Mouse (Mus musculus) kidney, embryonic 14.5 days (tissue): ENCODE results near the gene Slc4a10. TPM values are rescaled to one million over a fixed set of nuclear protein-coding genes. Genes with fewer than 3 reads are reported as not detected.

Experiments used
- ATAC-seq: fragments of 200-750 bp; cut with Nextera tagmentation; 2 replicates; pipeline ENCODE4 v1.8.0; 2017; ENCODE audit warnings: moderate number of reproducible peaks, mild to moderate bottlenecking, moderate TSS enrichment, moderate library complexity; ENCODE audit not compliant: low FRiP score, low TSS enrichment
- H3K27ac ChIP-seq: fragments of 300-500 bp; sonication (generic); 2 replicates; pipeline ENCODE4 v1.5.1; 2014; ENCODE audit warnings: low read depth, mild to moderate bottlenecking, low read length, moderate library complexity, mixed read lengths
- H3K27me3 ChIP-seq: fragments of 300-500 bp; sonication (generic); 2 replicates; pipeline ENCODE4 v1.6.1; 2014; ENCODE audit warnings: mild to moderate bottlenecking, low read length; ENCODE audit not compliant: control insufficient read depth, insufficient read depth
- H3K36me3 ChIP-seq: fragments of 300-500 bp; sonication (generic); 2 replicates; pipeline ENCODE4 v1.6.1; 2014; ENCODE audit warnings: low read length, mixed read lengths; ENCODE audit not compliant: control insufficient read depth, insufficient read depth
- H3K4me1 ChIP-seq: fragments of 300-500 bp; sonication (generic); 2 replicates; pipeline ENCODE4 v1.6.1; 2014; ENCODE audit warnings: low read length, mixed read lengths; ENCODE audit not compliant: control insufficient read depth, insufficient read depth
- H3K4me2 ChIP-seq: fragments of 300-500 bp; sonication (generic); replicated peaks from 2 replicates; pipeline ENCODE4 v1.6.1; 2014; ENCODE audit warnings: low read depth, mild to moderate bottlenecking, low read length
- H3K4me3 ChIP-seq: fragments of 300-500 bp; sonication (generic); 2 replicates; pipeline ENCODE4 v1.5.1; 2014; ENCODE audit warnings: mild to moderate bottlenecking, low read length
- H3K9ac ChIP-seq: fragments of 300-500 bp; sonication (generic); 2 replicates; pipeline ENCODE4 v1.6.1; 2014; ENCODE audit warnings: low read depth, mild to moderate bottlenecking, low read length, moderate library complexity
- H3K9me3 ChIP-seq: fragments of 300-500 bp; sonication (generic); 2 replicates; pipeline ENCODE4 v1.6.1; 2016; ENCODE audit warnings: low read length; ENCODE audit not compliant: control insufficient read depth
- WGBS: fragments of 180-500 bp; shearing (Covaris S2); extraction: QIAGEN DNeasy Blood & Tissue Kit; methylation state at CpG from one replicate; pipeline ENCODE4 v1.1.7; 2014; 5-methylcytosine and 5-hydroxymethylcytosine counted together
- polyA plus RNA-seq: library from polyadenylated mRNA; unstranded; fragments of >200 nt; fragmentation: Nextera tagmentation; extraction: Ambion mirVana; gene quantifications from 2 replicates; pipeline ENCODE4 v1.2.1, GENCODE M21; 2014

Slc4a10 gene
- polyA plus RNA-seq, 1 experiment from 2014 or later, result 0.23 TPM

GRCm38 (mm10) chr2:62352035-62352434 lies 305.8 kb downstream of the Slc4a10 start:
- no peaks in the 10 kb centered on the region for H3K27me3 ChIP-seq
- no peak for ATAC-seq
- 77% methylated on average over 3 of the region's 3 CpGs for WGBS
- H3K9ac ChIP-seq, result no peak overlapping the region
- H3K4me2 ChIP-seq, result no peak overlapping the region
- H3K36me3 ChIP-seq, result no peaks in the 10 kb centered on the region
- no peak overlapping the region for H3K4me3 ChIP-seq
- no peak overlapping the region for H3K27ac ChIP-seq
- no peaks in the 10 kb centered on the region for H3K9me3 ChIP-seq
- H3K4me1 ChIP-seq, result no peaks in the 10 kb centered on the region

DNA sequence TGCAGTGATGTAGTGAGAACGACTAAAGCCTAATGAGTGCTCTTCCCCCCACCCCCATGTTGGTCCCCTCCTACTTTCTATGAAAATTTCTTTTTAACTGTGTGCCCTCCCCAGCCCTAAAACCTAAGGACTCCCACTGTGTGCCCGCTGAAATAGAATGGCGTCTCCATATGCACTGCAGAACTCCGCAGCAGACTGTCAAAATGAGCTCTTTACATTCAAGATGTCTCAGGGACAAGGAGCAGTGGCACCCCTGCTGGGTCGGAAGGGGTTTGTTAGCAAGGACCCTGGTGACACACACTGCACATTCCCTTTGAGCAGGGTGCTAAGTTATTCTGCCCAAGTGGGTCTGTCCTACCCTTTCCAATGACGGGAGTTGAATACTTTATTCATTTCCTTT lies 309.5 kb downstream of the Slc4a10 start:
- Histone ChIP-seq H3K9me3 (no peaks in the 10 kb centered on the region), H3K4me3 (no peak overlapping the region), H3K27ac (no peak overlapping the region), H3K9ac (no peak overlapping the region), H3K36me3 (no peaks in the 10 kb centered on the region), H3K4me1 (no peaks in the 10 kb centered on the region), H3K27me3 (no peaks in the 10 kb centered on the region), H3K4me2 (no peak overlapping the region)
- 73% methylated on average over 6 of the region's 6 CpGs for WGBS
- no peak for ATAC-seq

DNA sequence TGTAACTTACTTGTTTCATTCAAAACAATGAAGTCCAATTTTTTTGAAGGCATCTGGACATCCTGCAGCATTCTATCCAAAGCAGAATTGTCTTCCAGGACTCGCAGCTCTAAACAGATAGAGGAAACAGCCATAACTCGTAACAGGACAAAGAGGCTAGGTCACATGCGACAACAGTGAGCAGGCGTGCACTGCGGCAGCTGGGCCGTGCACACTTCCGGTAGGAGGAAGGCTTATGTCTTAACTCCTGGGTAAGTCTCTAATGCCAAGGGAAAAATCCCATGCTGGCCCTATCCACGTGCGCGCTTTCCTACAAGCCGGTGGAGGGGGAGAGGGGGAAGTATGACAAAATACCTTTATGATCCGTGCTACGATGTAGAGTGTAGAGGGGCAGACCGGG lies 310.3 kb downstream of the Slc4a10 start:
- no peaks in the 10 kb centered on the region for H3K4me1 ChIP-seq
- no peaks in the 10 kb centered on the region for H3K36me3 ChIP-seq
- H3K9ac ChIP-seq, result no peak overlapping the region
- H3K9me3 ChIP-seq, result no peaks in the 10 kb centered on the region
- no peak overlapping the region for H3K27ac ChIP-seq
- no peak for ATAC-seq
- 84% methylated on average over 14 of the region's 14 CpGs for WGBS
- no peaks in the 10 kb centered on the region for H3K27me3 ChIP-seq
- H3K4me3 ChIP-seq, result no peak overlapping the region
- H3K4me2 ChIP-seq, result no peak overlapping the region

DNA sequence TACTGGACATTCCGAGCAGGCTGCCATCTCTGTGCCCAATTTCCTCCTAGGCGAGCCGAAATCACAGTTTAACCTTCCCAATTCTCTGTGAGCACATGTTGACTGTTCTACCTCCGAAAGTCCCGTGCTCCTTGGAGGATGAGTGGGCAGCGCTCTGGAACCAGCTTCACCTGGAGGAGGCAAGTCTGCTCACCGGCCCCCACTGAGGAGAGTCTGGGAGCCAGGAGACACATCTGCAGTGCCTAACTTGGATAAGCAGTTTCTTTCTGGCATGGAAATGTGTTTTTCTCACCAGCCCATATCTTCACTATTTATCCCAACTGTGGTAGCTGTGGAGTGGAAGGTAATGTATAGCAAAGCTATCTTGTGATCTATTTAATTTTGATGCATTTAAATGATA lies 311.0 kb downstream of the Slc4a10 start:
- Histone ChIP-seq H3K9ac (no peak overlapping the region), H3K9me3 (no peaks in the 10 kb centered on the region), H3K4me2 (no peak overlapping the region), H3K4me1 (no peaks in the 10 kb centered on the region), H3K27ac (no peak overlapping the region), H3K36me3 (no peaks in the 10 kb centered on the region), H3K27me3 (no peaks in the 10 kb centered on the region), H3K4me3 (no peak overlapping the region)
- WGBS, result 86% methylated on average over 7 of the region's 7 CpGs
- no peak for ATAC-seq

DNA sequence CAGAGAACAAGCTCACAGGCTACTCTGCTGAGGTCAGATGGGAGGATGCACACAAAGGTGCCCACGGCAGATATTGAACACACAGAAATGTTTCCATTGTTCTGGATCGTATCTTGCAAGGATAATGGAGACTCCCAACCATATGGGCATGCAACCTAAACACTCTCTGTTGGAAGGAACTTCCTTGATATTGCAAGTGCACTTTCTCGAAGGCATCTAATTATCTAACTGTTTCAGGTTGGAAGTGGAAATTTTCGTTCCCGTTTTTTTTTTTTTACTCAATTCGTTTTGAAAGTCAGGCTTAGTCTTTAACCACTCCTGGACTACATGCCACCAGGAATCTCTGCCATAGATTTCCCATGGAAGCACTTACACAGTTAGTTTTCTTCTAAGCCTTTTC lies 314.6 kb downstream of the Slc4a10 start:
- no peak for ATAC-seq
- no peak overlapping the region for H3K4me2 ChIP-seq
- H3K36me3 ChIP-seq, result no peaks in the 10 kb centered on the region
- H3K27ac ChIP-seq, result no peak overlapping the region
- H3K4me3 ChIP-seq, result no peak overlapping the region
- no peaks in the 10 kb centered on the region for H3K4me1 ChIP-seq
- 91% methylated on average over 6 of the region's 6 CpGs for WGBS
- no peak overlapping the region for H3K9ac ChIP-seq
- H3K9me3 ChIP-seq, result no peaks in the 10 kb centered on the region
- H3K27me3 ChIP-seq, result no peaks in the 10 kb centered on the region

- no peak overlapping the region for H3K4me3 ChIP-seq
- WGBS, result 86% methylated on average over 3 of the region's 3 CpGs
Observed at GRCm38 (mm10) chr2:62361514-62361913, 315.3 kb downstream of the Slc4a10 start.

DNA sequence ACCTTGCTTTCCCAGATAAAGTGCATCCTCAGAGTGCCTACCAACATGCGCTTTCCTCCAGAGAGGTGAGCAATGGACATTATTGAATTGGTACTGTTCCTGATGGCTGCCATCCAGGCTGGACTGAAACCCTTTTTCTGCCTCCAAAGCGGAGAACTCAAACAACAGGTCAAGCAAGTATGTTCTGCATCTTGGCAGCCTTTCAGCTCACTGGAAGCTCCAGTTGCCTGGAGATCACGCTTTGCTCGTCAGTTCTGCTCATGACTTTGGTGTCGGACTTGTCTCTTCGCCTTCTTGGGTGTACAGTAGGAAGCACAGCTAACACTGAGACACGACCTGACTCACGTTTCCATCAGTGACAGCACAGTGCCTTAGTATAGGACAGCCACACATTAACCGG lies 315.9 kb downstream of the Slc4a10 start:
- Histone ChIP-seq H3K9me3 (no peaks in the 10 kb centered on the region), H3K27ac (no peak overlapping the region), H3K36me3 (no peaks in the 10 kb centered on the region), H3K4me1 (no peaks in the 10 kb centered on the region), H3K4me3 (no peak overlapping the region), H3K9ac (no peak overlapping the region), H3K4me2 (no peak overlapping the region), H3K27me3 (no peaks in the 10 kb centered on the region)
- ATAC-seq, result no peak
- 87% methylated on average over 9 of the region's 9 CpGs for WGBS

More at GRCm38 (mm10) chr2:62361514-62361913, 315.3 kb downstream of the Slc4a10 start:
- Histone ChIP-seq H3K9me3 (no peaks in the 10 kb centered on the region), H3K4me2 (no peak overlapping the region), H3K9ac (no peak overlapping the region), H3K4me1 (no peaks in the 10 kb centered on the region), H3K27me3 (no peaks in the 10 kb centered on the region), H3K36me3 (no peaks in the 10 kb centered on the region), H3K27ac (no peak overlapping the region)
- no peak for ATAC-seq

GRCm38 (mm10) chr2:62363606-62364005 lies 317.3 kb downstream of the Slc4a10 start:
- Histone ChIP-seq H3K27me3 (no peaks in the 10 kb centered on the region), H3K4me3 (no peak overlapping the region), H3K36me3 (no peaks in the 10 kb centered on the region), H3K27ac (no peak overlapping the region), H3K4me1 (no peaks in the 10 kb centered on the region), H3K4me2 (no peak overlapping the region), H3K9ac (no peak overlapping the region), H3K9me3 (no peaks in the 10 kb centered on the region)
- ATAC-seq, result no peak
- 86% methylated on average over 4 of the region's 4 CpGs for WGBS

DNA sequence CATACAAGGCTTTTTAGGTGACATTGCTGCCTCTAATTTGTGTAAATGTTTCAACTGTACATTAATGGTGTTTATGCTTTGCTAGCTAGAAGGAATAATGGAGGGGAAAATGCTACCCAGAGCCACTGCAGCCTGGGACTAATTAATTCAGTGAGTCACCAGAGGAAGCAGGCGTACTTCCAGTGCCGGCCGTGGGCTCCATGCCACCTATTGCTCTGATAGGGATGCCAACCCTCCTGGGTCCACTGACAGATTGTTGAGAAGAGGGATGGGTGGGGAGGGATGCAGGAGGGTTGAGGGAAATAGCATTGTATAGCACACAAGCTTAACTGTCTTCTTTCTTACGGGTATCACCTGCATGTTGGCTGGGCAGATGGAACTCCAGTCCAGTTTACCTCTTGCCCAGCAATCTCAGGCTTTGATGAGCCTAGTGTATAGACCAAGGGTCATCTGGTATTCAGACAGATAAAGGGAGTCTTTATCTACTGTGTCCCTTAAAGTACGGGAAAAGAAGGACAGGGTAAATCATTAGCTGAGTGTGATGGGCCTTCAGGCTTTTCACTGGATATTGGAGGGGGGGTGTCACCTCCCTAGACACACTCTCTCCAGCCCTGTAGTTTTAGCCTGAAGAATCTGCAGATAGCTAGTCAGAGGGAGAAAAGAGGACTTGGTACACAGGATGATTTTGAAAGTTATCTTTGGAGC lies 322.2 kb downstream of the Slc4a10 start:
- ATAC-seq, result no peak
- Histone ChIP-seq H3K4me2 (no peak overlapping the region), H3K9ac (no peak overlapping the region), H3K9me3 (no peaks in the 10 kb centered on the region), H3K27me3 (no peaks in the 10 kb centered on the region), H3K4me3 (no peak overlapping the region), H3K4me1 (no peaks in the 10 kb centered on the region), H3K27ac (no peak overlapping the region), H3K36me3 (no peaks in the 10 kb centered on the region)
- 90% methylated on average over 5 of the region's 5 CpGs for WGBS
